Mouse (Mus musculus) gastrocnemius, postnatal 36 days (tissue): Measurements from ENCODE around the gene Col6a5. TPM values are rescaled to one million over a fixed set of nuclear protein-coding genes. Genes with fewer than 3 reads are reported as not detected.

ENCODE experiments used
- DNase-seq, 2 experiments: peaks; one replicate each; pipeline ENCODE4 v3.0.0; 2022
- intact Hi-C: fragments of 180-260 bp; cut with DNase I; formaldehyde crosslinking; loops from one replicate; pipeline ENCODE4 v1.15.1; 2025
- total RNA-seq, 2 experiments: library from RNA; stranded (reverse); gene quantifications; 2 replicates each; pipeline ENCODE4 v1.2.3; 2021

The Col6a5 gene
- total RNA-seq, 2 experiments from 2014 or later = 0.13 to 0.35 TPM

- intact Hi-C loops = no loop called here
- no peak for DNase-seq
These were observed 125.6 kb downstream of the Col6a5 start for GRCm38 (mm10) chr9:105834799-105835198.

- no peak for DNase-seq
- intact Hi-C loops = no loop called here
These were observed 129.2 kb downstream of the Col6a5 start for GRCm38 (mm10) chr9:105831291-105831690.

GRCm38 (mm10) chr9:105827791-105828385 is 132.6 kb downstream of the Col6a5 start, which contains the start of gene Col6a6:
TSS of gene Col6a6 (minus strand) at chr9:105828160.
- peak; percentile 17 to 29 for DNase-seq
- intact Hi-C loops = no loop called here

- intact Hi-C loops = no loop called here
- peak; percentile 39 to 58 for DNase-seq
These were observed 133.3 kb downstream of the Col6a5 start for GRCm38 (mm10) chr9:105827076-105827647.

GRCm38 (mm10) chr9:105820711-105821110 is 139.7 kb downstream of the Col6a5 start:
- intact Hi-C loops = no loop called here

GRCm38 (mm10) chr9:105819155-105819709 is 141.2 kb downstream of the Col6a5 start:
- no peak for DNase-seq
- intact Hi-C loops = no loop called here

More at GRCm38 (mm10) chr9:105820711-105821110, 139.7 kb downstream of the Col6a5 start:
- no peak for DNase-seq

GRCm38 (mm10) chr9:105814436-105814835 is 146.0 kb downstream of the Col6a5 start:
- DNase-seq = peak; percentile 54 to 74
- intact Hi-C loops = no loop called here

- DNase-seq = no peak
- intact Hi-C loops = no loop called here
These were observed 149.0 kb downstream of the Col6a5 start for GRCm38 (mm10) chr9:105811458-105811857.

- intact Hi-C loops = no loop called here
- DNase-seq = no peak
These were observed 151.4 kb downstream of the Col6a5 start for GRCm38 (mm10) chr9:105808920-105809505.

Other genes with a start within 250 kb of the Col6a5 start
- gene Col6a6, start 132.5 kb downstream of the Col6a5 start, total RNA-seq = 1 to 10 TPM; 3.0 to 3.5 TPM
- gene Col6a4, start 136.1 kb upstream of the Col6a5 start, total RNA-seq = not detected
- gene Glyctk, start 197.5 kb upstream of the Col6a5 start, total RNA-seq = 1 to 10 TPM in 1 of 2 experiments, under 1 TPM in 1; 0.76 to 1.2 TPM
- gene Wdr82, start 210.3 kb upstream of the Col6a5 start, total RNA-seq = 10 to 100 TPM; 18.4 to 20.3 TPM
- gene Ppm1m, start 239.1 kb upstream of the Col6a5 start, total RNA-seq = 1 to 10 TPM; 3.0 to 3.3 TPM
- gene Twf2, start 242.5 kb upstream of the Col6a5 start, total RNA-seq = 100 to 1,000 TPM; 113 to 156 TPM